Mouse (Mus musculus): ENCODE measurements around the gene Cachd1. TPM values are rescaled to one million over a fixed set of nuclear protein-coding genes. Genes with fewer than 3 reads are reported as not detected.

Gene Cachd1
- total RNA-seq, 2 experiments from 2014 or later = 39.5 to 42.5 TPM

- TF ChIP-seq CTCF (conservative IDR thresholded peaks at IDR 0.05) = no peak
- H3K4me3 ChIP-seq = no peak overlapping the region
- no peak for DNase-seq (ENCODE audit: low spot score in 2 of 2)
- H3K27ac ChIP-seq = no peak overlapping the region
These were observed 187.3 kb downstream of the Cachd1 start for GRCm38 (mm10) chr4:100963796-100964195.

GRCm38 (mm10) chr4:100967703-100968392, 191.4 kb downstream of the Cachd1 start:
- Histone ChIP-seq H3K27ac (no peak overlapping the region), H3K4me3 (no peak overlapping the region; the same call in 1 of the 2 replicates)
- no peak for TF ChIP-seq CTCF (conservative IDR thresholded peaks at IDR 0.05)
- DNase-seq (ENCODE audit: low spot score in 2 of 2) = no peak

GRCm38 (mm10) chr4:100973641-100974454, 197.4 kb downstream of the Cachd1 start:
- H3K27ac ChIP-seq = no peak overlapping the region
- no peak for DNase-seq (ENCODE audit: low spot score in 2 of 2)
- no peak for TF ChIP-seq CTCF (conservative IDR thresholded peaks at IDR 0.05)
- H3K4me3 ChIP-seq = no peak overlapping the region

- no peak for DNase-seq (ENCODE audit: low spot score in 2 of 2)
- Histone ChIP-seq H3K27ac (no peak overlapping the region), H3K4me3 (no peak overlapping the region)
- TF ChIP-seq CTCF (conservative IDR thresholded peaks at IDR 0.05) = no peak
These were observed 198.1 kb downstream of the Cachd1 start for GRCm38 (mm10) chr4:100974455-100975035.

DNA sequence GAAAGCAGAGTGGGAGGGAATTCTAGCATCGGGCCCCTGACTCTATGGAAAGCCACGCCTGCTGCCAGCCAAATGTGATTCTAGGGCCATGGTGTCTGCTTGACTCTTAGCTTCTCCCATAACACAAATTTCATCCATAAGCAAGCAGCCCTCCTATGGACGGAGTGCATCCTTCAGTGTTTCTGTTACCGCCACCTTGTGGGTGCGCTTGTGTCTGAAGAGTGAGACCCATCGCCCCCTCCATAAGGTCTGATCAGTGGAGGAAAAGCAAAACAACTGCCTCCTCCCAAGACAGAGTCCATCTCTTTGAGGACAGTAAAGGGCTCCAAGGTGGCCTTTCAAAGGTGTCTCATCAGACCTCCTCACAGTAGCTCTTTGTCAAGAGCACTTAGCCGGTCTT, 201.0 kb downstream of the Cachd1 start:
- H3K27ac ChIP-seq = no peak overlapping the region
- TF ChIP-seq CTCF (conservative IDR thresholded peaks at IDR 0.05) = no peak; the same call in 1 of the 2 replicates

DNA sequence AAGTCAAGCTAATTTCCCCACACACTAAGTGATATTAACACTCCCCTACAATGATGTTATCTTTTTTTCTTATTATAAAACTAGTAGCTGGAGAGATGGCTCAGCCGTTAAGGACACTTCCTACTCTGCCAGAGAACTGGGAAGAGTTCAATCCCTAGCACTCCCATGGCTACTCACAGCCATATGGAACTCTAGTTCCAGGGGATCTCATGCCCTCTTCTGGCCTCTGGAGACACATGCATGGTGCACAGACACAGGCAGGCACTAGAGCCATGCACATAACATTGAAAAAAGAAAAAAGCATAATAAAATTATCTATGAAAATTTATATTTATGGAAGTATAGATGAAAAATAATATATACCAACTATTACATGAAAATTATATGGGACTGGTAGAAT, 210.7 kb downstream of the Cachd1 start:
- Histone ChIP-seq H3K27ac (no peak overlapping the region), H3K4me3 (no peak overlapping the region)
- DNase-seq (ENCODE audit: low spot score in 2 of 2) = no peak
- TF ChIP-seq CTCF (conservative IDR thresholded peaks at IDR 0.05) = peak; percentile 59

More for the DNA sequence above, 201.0 kb downstream of the Cachd1 start:
- DNase-seq (ENCODE audit: low spot score in 2 of 2) = no peak
- no peak overlapping the region for H3K4me3 ChIP-seq

DNA sequence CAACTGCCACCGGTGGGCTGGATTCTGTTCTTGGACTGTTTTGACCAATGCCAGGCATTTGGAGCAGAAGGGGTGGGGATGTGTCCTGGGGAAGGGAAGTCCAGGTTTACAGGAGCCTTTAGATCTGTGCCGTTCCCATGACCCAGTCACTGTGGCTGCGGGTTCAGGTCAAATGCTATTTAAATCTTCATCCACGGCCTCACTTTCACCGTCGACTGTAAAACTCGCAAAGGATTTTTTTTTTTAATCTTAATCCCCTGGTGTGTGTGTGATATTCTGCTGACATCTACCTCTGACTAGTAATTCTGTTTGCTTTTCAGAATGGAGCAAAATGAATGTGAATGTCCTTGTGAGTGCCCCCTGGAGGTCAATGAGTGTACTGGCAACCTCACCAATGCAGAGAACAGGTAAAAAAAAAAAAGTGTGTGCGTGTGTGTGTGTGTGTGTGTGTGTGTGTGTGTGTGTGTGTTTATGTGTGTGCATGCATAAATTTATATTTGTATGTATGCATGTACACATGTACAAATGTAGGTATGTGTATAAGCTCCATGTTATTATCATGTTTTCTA, 211.8 kb downstream of the Cachd1 start:
- no peak overlapping the region for H3K4me3 ChIP-seq
- DNase-seq (ENCODE audit: low spot score in 2 of 2) = peak; percentile 39 to 53
- no peak overlapping the region for H3K27ac ChIP-seq
- peak; percentile 79 for TF ChIP-seq CTCF (conservative IDR thresholded peaks at IDR 0.05)

- TF ChIP-seq CTCF (conservative IDR thresholded peaks at IDR 0.05) = no peak
- DNase-seq (ENCODE audit: low spot score in 2 of 2) = no peak
- no peak overlapping the region for H3K4me3 ChIP-seq
- peak overlapping the region; percentile 48; the same call in 1 of the 2 replicates for H3K27ac ChIP-seq
These were observed 214.5 kb downstream of the Cachd1 start for GRCm38 (mm10) chr4:100990996-100991395.

GRCm38 (mm10) chr4:100992086-100992485, 215.6 kb downstream of the Cachd1 start:
- TF ChIP-seq CTCF (conservative IDR thresholded peaks at IDR 0.05) = no peak
- no peak overlapping the region for H3K27ac ChIP-seq
- DNase-seq (ENCODE audit: low spot score in 2 of 2) = no peak
- H3K4me3 ChIP-seq = no peak overlapping the region

DNA sequence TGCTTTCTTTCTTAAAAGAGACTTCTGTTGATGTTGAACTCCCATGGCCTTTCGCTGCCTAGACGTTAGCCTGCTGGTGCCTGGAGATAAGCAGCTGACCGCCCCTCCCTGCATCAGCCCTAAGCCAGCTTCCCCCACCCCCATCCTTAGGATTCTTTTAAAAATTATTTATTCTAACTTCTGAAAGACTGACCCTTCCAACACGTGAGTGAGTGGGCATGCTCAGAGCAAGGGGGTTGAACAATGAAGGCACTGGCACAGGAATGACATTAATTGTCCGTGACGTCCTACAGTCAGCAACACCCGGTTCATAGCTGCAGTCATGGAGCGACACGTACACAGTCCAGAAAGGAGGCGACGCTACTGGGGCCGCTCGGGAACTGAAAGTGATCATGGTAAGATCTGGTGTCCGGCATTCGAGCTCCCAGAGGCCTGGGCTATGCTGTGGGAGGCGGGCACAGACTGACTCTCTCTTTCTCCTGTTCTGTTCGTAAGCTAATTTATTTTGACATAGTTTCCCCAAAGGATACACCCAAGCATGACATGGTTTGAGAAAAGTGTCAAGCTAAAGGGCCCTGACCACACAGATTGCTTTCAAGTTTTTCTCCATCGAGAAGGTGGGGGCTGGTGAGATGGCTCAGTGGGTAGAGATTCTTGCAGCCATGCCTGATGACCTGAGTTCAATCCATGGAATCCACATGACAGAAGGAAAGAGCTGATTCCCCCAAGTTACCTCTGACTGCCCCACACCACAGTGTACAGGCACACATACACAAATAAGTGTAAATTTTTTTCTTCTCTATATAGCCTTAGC, 218.2 kb downstream of the Cachd1 start:
- TF ChIP-seq CTCF (conservative IDR thresholded peaks at IDR 0.05) = no peak
- no peak overlapping the region for H3K27ac ChIP-seq
- no peak for DNase-seq (ENCODE audit: low spot score in 2 of 2)
- no peak overlapping the region for H3K4me3 ChIP-seq

DNA sequence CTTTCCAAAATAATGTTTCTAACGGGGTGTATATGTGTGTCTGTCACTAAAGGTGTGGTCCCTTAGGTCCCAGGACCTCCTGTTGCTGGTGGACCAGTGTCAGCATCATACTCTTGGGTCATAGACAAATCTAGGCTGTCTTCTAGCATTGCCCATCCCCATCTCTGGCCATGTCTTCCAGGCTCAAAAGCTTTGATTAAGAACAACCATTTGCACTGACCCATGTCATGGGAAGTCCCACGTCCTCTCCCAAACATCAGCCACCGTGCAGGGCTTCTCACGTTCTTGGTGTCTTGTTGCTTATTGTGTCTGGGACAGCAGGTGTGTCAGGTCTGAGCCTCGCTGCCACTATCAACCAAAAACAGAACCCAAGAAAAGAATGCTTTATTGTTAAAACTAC, 219.1 kb downstream of the Cachd1 start:
- no peak overlapping the region for H3K4me3 ChIP-seq
- TF ChIP-seq CTCF (conservative IDR thresholded peaks at IDR 0.05) = no peak
- no peak for DNase-seq (ENCODE audit: low spot score in 2 of 2)
- peak overlapping the region; percentile 80 for H3K27ac ChIP-seq

DNA sequence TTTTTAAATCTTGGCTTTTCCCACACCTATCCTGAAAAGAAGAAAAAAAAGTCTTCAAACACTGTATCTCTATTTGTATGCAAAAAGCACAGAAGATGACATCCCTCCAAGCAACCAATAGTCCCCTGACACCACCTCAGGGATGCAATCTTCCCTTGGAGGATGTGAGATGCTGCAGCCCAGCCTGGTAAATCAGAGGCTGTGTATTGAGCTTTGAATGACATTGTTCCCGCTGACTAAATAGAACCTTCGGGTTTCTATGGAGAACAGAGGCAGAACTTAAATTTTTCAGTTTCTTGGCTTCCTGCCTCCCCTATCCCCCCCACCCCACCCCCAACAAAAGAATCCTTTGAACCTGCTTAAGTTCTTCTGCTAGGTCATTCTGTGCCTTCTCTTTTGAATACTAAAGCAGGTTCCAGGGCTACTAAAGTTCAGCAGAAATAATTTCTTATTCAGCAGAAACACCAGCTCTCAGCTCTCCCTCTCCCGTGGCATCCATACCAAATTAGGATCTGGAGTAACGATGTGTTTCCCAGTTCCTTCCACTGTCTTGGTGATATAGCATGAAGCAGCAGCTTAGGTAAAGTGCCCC, 219.7 kb downstream of the Cachd1 start:
- H3K4me3 ChIP-seq = no peak overlapping the region
- no peak for DNase-seq (ENCODE audit: low spot score in 2 of 2)
- TF ChIP-seq CTCF (conservative IDR thresholded peaks at IDR 0.05) = no peak
- H3K27ac ChIP-seq = peak overlapping the region; percentile 81

Data from layer of hippocampus, adult 2 months (tissue).